Mouse (Mus musculus): ENCODE results near the gene Ltf. TPM values are rescaled to one million over a fixed set of nuclear protein-coding genes. Genes with fewer than 3 reads are reported as not detected.

Ltf gene
- 6.5 and 11.7 TPM in 2 replicates for polyA plus RNA-seq (2012; rRNA removed)

DNA sequence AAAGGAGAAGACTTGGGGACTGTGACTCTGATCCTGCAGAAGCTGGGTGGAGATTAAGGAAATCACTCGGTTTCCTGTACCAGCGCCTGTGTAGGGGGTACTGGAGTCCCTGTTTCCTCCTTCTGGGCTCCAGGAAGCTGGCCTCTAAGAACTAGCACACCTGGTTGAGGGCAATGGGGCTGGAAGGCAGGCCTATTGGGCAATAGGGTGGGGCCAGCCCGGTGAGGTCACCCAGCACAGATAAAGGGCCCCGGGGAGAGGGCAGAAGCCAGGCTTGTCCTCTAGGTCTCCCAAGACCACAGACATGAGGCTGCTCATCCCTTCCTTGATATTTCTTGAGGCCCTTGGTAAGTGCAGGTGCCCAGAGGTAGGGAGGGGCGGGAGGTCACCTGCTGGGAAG lies at the start of gene Ltf:
Ltf (plus strand) TSS at position 250 of the 400 bp plus-strand sequence.

GRCm38 (mm10) chr9:110990204-110990603 lies 28.9 kb upstream of the Ltf start, which contains the start of gene Rtp3:
Gene Rtp3 (minus strand): TSS chr9:110990583.

GRCm38 (mm10) chr9:111056798-111057543 lies 37.9 kb downstream of the Ltf start, which contains the start of gene Ccrl2:
Gene Ccrl2 (minus strand): TSS chr9:111057519.

Other genes with a start within 250 kb of the Ltf start
- 0.02 TPM in 1 of 2 replicates, not detected in the other for gene Prss42, start 221.1 kb upstream of the Ltf start, polyA plus RNA-seq (2012; rRNA removed)
- gene Prss44, start 205.3 kb upstream of the Ltf start, polyA plus RNA-seq (2012; rRNA removed): not detected in 2 replicates
- not detected in 2 replicates for gene Prss43, start 192.6 kb upstream of the Ltf start, polyA plus RNA-seq (2012; rRNA removed)
- gene Prss45, start 184.7 kb upstream of the Ltf start, polyA plus RNA-seq (2012; rRNA removed): not detected in 2 replicates
- gene Prss46, start 174.8 kb upstream of the Ltf start, polyA plus RNA-seq (2012; rRNA removed): not detected in 2 replicates
- 6.5 and 7.0 TPM in 2 replicates for gene Prss50, start 161.3 kb upstream of the Ltf start, polyA plus RNA-seq (2012; rRNA removed)
- 2.4 and 3.5 TPM in 2 replicates for gene Als2cl, start 139.4 kb upstream of the Ltf start, polyA plus RNA-seq (2012; rRNA removed)
- 0.88 and 1.3 TPM in 2 replicates for gene Tmie, start 139.2 kb upstream of the Ltf start, polyA plus RNA-seq (2012; rRNA removed)
- not detected in 2 replicates for gene Fam240a, start 102.4 kb upstream of the Ltf start, polyA plus RNA-seq (2012; rRNA removed)
- gene Tdgf1, start 73.1 kb upstream of the Ltf start, polyA plus RNA-seq (2012; rRNA removed): not detected in 2 replicates
- 0.08 and 0.21 TPM in 2 replicates for gene Lrrc2, start 67.7 kb upstream of the Ltf start, polyA plus RNA-seq (2012; rRNA removed)
- gene Rtp3, start 28.7 kb upstream of the Ltf start, polyA plus RNA-seq (2012; rRNA removed): 23.9 and 28.3 TPM in 2 replicates
- gene Ccrl2, start 38.2 kb downstream of the Ltf start, polyA plus RNA-seq (2012; rRNA removed): 7.4 and 10.1 TPM in 2 replicates
- gene Lrrfip2, start 98.3 kb downstream of the Ltf start, polyA plus RNA-seq (2012; rRNA removed): 15.5 and 16.3 TPM in 2 replicates